Mouse (Mus musculus): ENCODE results near the gene Prkab2.

Prkab2 gene

DNA sequence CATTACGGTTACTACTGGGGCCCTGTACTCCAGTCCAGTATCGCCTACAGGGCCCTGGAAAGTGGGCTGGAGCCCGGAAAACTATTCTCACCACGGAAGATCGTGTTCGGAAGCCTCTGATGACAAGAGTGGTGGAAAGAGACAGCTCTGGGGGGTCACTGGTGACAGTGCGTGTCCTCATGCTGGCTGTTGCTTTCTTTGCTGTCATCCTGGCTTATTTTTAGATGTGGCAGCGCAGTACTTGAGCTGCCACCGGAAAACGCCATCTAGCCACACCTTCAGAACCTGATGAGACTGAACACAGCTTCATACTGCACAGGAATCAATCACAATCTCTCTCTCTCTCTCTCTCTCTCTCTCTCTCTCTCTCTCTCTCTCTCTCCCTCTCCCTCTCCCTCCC is 6.4 kb upstream of the Prkab2 start:
- DNase-seq = no peak

DNA sequence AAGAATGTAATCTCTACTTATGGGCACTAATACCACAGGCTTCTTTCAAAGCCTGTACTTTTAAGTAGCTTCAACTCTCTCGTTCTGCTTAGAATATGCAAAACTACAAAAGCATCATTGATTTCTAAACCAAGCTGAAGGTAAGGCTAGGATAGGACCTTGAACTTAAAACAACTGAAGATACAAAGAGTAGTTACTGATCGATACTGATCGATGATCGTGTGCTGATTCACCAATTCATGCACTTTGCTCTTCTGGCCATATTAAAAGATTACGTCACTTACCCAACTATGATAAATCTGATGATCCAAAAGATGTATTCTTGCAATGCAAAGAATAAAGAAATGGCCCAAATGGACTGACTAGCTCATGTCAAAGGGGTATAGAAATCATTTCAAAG is 4.2 kb upstream of the Prkab2 start:
- no peak for DNase-seq

DNA sequence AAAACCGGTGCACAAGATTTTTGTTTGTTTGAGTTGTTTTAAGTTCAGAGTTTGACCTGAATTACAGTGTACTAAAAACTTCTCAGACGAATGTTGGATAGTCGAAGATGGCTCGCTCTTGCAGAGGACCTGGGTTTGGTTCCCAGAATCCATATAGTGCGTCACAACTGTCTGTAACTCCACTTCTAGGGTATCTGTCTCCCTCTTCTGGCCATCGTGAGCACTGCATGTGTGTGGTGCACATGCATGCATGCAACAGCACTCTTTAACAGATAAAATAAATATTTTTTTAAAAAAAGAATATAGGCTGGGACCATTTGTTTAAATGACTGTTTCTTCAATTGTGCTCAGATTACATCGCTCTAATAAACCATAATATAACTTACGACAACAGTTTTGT is 3.1 kb upstream of the Prkab2 start:
- peak; percentile 45 to 57 for DNase-seq

DNA sequence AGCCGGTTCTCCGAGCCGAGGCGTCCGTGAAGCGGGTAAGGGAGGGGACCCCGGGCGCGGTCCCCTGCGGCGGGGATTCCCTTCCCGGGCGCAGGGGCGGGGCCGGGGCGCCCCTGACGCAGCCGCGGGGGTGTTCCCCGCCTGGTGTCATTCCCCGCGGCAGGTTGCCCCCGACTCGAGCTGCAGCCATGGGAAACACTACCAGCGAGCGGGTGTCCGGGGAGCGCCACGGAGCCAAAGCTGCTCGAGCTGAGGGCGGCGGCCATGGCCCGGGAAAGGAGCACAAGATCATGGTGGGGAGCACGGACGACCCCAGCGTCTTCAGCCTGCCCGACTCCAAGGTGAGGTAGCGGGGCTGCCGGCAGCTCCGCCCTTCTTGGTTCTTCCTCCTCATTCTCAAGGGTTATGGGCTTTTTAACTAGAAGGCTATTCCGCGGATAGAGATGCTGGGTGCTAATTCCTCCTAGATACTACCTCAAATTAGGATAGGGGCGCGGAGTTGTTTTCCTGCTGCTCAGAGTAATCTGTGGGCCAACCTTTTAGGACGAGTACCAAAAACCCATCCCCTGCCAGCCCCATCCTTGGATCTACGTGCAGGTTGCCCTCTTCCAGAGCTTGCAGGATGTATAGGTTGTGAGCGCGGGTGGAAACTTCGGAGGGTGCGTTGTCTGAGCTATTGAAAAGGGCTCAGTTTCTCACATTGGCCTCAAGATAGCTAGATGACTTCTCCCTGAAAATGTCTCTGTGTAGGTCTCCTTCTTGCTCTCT is 617 bp downstream of the Prkab2 start:
- DNase-seq = peak in 1 of 2 experiments; percentile 28

DNA sequence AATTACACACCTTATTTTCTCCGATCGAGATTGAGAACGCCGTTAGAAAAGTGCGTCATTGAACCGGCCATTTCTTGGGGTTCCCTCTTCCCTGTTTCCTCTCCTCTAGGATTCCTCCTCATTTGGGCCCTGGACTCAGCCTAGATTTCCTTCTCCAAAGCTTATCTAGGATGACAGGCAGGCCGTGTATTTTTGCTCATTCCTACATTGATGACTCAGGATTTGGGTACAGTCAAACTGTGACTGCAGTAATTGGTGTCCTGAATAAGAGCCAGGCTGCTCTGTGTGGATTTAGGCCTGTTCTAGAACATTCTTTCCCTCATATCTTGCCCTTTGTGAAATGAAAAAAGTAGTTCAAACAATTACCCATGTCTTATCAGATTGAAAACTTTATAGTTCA is 1.8 kb downstream of the Prkab2 start:
- no peak for DNase-seq

DNA sequence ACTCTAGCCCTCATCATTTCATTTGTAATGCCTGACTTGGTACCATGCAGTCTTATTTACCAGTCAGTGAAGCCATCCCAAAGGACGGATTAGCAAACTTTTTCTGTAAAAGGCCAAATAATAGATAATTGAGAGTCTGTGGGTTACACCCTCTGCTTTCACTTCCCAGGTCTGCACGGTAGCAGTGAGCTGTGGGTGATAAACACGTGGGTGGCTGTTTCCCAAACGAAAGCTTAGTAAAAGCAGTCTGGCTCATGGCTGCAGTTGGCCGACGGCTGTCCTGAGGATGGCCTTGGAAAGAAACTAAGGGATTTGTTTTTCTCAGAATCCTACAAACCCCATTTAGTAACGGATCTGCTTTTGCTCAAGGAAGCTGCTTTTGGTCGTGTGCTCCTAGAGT is 3.2 kb downstream of the Prkab2 start:
- no peak for DNase-seq

DNA sequence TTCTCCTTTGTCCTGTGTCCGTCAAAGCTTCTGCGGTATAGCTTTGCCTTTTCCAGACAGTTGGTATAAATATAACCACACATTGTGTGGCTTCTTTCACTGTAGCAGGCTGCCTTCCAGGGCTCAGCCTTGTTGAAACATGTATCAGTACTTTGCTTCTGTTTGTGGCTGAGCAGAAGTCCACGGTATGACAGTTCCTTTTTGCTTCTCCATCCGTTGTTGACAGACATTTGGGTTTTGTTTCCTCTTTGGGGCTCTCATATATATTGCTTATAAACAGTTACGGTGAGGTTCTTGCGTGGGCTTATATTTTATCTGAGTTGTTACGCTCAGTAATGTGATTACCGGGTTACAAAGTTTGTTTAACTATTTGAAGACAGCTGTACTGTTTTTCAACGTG is 7.5 kb downstream of the Prkab2 start:
- DNase-seq = no peak

DNA sequence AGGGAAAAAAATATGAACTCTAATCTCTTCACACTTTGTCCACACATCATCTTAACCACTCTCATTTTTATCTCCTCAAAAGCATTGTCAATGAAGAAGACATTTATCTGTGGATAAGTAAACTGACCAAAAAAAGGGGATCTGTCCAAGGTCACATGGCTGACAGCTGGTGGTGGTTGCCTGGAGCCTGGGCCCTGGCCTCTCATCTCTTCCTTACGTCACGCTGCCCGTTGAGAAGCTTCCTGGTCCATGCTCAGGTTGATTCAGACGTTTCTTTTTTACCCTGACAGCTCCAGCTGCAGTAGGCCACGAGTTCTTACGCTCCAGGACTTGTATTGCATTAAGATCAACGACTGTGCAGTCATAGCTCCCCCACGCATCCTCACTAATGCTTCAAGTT is 8.2 kb downstream of the Prkab2 start:
- no peak for DNase-seq

DNA sequence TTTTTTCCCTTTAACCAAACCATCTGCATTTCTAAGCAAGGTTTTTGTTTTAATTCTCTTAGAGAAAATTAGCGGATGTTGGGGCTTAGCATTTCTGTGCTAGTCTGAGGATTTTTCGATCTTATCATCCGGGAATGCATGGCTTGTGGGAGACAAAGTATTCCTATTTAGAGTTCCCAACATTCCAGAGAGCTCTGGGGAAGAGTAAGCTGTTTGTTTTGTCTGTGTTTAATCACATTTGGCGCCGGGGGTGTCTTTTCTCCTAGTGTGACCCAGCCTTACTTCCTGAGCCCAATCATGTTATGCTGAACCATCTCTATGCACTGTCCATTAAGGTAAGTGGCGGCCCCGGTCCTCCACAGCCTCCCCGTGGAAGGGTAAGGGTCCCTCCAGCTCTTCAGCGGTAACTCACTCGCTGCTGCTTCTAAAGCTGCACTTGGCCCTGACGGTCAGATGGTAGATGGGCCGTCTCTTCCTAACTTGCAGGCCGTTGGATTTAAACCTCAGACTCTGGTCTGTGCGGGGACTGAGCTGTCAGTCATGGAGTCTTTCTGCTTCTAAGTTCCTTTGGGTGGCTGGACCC is 9.2 kb downstream of the Prkab2 start:
- DNase-seq = no peak

DNA sequence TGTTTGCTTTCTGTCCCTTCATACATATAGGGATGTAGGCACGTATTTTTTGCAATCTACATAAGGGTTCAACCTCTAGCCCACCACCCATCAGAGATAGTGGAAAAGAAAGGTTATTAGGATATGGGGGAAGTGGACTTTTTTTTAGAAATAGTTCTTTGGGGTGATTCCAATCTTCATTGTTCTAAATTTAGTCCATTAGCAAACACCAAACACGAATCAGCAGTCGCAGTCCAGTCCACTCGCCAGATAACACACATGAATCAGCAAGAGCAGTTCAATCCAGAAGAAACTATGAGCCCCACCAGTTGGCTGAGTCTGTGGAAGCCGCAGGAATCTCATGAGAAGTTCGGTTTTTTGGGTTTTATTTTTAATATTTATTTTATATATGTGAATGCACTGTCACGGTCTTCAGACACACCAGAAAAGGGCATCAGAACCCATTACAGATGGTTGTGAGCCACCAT is 16.7 kb downstream of the Prkab2 start, which contains the start of gene Gm17651:
Gene Gm17651, minus strand, starts transcription at position 51 of the 467 bp plus-strand sequence.
- DNase-seq = no peak

DNA sequence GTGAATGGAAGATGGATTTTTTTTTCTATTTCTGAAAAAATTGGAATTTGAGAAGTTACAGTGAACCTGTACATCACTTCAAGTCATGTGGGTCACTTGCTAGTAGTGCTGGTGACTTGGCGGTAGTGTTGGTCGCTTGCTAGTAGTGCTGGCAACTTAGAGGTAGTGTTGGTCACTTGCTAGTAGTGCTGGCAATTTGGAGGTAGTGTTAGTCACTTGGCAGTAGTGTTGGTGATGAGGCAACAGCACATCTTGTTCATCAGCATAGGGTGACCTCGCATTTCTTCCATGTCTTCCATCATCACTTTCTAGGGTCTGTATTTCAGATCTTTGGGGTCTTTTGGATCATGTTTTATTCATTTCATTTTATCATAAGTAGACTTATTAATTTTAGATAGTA is 18.1 kb downstream of the Prkab2 start:
- DNase-seq = no peak

DNA sequence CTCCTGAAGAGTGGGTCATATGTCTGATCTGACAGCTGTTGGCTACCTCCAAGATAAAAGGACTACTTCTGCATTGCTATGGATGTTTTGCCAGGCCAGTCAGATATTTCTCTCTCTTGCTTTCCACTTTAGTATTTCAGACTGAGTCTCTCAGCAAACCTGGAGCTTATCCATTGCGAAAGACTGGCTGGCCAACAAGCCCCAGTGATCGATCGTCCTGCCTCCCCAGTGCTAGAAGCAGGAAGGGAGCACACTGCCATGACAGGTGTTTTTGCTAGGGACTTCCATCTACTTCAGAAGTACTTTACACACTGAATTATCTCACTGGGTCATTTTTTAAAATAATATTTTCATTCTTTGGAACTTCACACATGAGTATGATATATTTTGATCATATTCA is 20.4 kb downstream of the Prkab2 start:
- DNase-seq = no peak

DNA sequence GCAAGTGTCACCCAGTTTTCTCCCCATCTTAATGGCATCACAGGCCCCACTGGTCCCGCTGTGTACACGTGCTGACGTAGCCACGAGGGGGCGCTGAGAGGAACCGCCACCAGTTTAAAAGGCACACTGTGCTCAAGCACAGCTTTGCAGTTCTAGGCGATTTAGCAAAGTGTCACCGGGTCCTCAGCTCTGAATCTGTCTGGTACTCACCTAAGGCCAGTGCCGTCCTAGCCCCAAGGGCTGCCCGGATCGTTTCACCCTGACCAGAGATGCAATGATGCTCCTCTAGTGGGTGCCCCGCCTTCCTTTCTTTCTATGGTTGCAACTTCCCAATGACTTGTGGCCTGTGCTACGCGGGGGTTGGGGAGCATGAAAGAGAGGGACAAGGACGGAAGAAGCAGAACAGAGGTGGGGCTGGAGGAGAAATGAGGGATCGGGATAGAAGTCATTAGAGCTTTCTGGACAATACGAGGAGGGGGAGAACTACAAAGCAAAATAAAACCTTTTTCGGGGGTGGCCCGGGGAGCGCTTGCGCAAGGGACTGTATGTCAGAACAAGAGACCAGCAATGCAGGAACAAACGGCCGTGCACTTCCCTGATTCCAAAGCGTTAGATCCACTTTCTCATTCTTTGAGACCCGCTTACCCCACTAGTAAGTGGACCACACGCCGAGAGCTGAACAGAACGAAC is 22.8 kb downstream of the Prkab2 start:
- DNase-seq = peak; percentile 86

DNA sequence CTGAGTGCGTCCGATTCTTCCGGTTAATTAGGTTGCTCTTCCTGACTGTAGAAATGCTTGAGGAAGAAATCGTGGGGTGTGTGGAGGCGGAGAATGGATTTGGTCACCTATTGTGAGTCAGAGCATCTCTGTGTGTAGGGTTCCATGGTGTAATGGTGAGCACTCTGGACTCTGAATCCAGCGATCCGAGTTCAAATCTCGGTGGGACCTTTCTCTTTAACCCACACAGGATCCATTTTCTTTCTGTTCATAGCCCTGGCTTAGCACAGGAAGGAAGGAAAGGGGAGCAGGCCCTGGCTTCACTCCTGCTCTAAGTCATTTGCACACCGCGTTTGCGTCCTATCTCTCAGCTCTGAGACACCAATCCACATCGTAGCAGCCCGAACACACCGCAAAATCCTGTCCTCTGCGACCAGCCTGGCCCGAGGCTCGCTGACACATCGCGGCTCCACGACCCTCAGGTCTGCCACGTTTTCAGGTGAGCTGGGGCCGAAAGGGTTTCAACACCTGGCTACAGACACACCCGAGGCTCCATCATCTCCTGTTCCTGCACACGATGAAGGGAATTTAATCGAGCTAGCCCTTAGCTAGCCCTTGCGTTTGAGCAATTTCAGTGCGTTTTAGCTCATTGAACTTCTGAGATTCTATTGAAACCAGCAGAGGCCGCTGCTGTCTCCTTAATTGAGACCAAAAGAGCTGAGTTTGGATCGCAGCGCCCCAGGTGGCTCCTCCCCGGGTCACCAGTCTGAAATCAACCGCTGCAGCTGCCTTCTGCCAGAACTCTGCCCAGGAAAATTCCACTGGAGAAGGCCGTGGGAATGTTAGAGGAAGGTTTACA is 23.5 kb downstream of the Prkab2 start:
- peak; percentile 78 to 83 for DNase-seq

DNA sequence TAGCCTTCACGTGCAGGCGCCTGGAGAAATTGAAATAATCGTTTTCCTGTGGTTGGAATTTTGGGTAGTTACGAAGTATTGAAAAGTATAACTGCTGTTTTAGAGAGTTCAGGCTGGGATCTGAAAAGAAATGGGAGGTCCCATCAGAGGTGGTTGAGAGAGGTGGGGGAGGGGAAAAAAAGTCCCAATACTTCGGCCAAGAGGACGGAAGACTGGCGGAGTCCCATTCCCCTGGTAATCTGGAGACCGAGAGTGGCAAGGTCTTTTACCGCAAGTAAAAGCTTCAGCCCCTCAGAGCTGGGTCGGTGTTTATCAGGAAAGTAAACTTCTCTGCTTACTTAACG is 24.1 kb downstream of the Prkab2 start:
- DNase-seq = no peak

DNA sequence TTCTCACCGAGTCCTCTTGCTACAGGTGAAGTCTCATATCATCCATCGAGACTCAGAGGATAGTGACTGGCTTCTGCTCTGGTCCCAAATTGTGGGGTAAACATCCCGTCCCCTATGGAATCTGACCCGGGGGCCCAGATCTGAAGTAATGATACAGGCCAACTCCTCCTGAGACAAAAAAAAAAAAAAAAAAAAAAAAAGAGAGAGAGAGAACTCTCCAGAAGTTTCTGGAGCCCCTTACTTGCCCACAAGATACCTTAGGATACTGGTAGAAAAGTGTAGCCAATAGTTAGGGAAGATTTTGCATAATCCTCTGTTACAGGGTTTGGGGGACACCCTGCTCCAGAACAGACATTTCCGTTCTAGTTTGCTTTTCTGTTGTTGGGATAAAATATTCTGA is 24.6 kb downstream of the Prkab2 start:
- DNase-seq = no peak

DNA sequence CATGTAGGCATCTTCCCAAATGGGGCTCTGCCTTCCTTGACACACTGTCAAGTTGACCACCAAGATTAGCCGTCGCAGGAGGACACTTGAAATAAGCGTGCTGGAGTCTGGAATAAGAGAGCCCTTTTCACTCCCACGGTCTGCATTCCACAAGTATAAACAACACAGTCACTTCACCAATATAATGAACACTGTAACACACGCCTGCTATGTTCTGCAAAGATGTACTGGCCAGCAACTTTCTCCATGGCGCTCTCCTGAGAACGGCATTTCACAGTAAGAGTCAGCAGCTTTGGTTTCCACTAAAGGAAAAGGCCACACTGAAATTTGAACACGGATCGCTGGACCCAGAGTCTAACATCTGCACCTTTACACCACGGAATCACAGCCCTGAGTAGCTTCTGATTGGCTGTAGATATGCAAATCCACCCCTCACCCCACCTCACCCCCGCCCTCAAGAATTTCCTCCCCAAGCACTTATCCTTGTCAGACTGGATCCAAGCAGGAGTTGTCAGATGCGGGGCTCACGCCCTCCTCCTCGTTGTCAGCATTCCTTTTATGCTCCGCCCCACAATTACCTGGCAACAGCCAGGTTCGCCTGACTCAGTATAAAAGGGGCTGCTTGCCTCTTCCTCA is 25.7 kb downstream of the Prkab2 start:
- DNase-seq = no peak

DNA sequence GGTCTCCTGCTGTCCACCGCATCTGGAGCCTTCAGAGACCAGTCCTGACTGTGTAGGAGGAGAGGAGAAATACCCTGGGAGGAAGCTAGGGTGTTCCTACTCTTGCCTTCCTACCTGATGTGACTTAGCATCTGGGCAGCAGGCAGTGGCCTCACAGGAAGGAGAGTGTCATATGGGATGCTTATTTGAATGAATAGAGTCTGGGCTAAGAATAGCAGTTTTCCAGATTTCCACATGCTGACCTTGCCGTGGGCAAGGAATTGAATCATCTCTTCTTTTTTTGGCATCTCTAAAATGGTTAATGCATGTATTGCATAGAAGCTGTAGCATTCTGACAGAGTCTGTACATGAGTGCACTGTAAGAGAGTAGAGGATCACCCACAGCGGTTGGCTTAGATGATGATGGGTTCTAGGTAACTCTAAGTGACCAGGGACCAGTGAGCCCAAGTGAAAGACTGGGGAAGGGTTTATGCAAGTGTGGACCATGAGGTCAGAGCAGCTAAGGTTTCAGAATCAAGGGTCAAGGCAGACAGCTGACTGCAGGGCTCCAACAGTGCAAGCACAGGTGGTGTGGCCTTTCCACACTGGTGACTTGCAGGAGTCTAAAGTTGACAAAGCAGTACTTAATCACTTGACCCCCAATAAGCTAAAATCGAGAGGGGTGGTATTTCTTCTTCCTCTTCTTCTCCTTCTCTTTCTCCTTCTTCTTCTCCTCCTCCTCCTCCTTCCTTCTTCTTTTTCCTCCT is 28.6 kb downstream of the Prkab2 start:
- no peak for DNase-seq

DNA sequence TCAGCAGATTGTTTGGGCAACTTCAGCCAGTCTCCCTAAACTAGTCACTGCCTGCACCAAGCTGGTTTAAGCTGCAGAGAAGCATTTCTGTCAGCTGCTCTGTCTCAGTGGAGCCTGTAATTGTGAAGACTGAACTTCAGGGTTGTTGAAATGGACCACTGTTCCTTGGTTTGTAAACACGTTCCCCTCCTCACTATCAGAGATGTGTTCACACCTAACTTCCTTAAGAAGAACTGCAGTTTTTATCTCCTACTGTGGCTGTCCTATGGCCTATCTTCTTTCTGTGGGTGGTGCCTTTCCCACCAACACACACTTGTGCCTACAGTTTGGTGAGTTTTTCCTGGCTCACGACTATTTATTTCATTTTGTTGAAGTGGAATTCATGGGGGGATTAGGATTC is 31.3 kb downstream of the Prkab2 start:
- DNase-seq = no peak

DNA sequence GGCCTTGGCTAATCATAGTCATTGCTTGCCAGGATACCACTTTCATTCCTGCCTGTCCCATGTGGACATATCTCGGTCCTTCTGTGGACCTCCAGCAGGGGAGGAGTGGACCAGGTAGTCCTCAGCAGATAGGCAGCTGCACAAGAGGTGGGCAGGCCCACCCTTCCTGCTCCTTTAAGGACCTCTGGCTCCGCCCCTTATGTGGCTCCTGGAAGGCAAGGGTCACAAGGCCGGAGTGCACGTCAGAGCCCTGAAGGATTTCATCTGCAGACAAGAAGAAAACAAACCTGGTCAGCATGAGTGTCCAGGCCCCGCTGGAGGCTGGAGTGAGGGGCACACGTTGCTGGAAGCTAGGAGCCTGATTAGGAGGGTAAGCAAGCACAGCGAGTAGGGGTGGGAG is 32.6 kb downstream of the Prkab2 start:
- DNase-seq = no peak

DNA sequence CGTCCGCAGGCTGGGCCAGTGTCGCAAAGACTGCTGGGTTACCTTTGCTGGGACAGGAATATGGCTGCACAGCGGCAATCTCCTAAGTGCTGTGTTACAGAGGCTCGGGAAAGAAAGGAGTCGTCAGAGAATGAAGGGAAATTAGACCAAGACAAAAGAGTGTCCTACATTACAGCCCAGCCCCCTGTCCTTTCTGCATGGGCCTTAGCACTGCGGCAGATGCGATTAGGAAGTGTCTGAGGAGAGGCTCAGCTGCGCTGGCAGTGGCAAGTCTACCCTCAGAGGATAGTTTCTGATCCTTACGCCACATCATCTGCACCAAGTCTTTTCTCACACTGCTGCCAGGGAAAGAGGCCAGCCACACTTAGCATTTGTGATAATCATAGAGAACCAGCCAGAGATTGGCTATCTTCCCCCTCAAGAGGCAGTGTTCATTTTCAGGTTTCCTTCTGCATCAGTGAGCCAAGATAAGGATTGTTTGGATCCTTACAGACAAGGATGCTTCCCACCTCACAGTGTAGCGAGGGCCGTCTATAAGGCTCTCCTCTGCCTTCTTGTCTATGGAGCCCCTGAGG is 33.5 kb downstream of the Prkab2 start:
- DNase-seq = peak; percentile 44 to 49

DNA sequence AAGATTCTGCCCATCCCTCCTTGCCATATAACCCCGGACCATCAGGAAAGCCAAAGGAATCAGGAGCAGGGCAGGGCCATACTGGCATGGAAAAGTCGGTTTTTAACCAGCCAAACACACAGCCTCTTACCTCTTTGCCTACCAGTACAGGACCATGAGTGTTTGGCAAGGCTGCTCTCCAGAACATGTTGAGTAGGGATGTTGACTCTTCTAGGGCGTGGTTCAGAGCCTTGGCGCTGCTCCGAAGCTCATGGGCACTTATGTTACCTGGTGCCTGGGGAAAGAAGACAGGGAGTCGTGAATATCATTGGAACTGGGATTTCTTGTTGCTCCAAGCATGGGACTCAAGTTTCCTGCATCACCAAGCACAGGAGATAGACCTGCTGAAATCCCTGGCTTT is 35.8 kb downstream of the Prkab2 start:
- no peak for DNase-seq
